Mouse (Mus musculus) embryo, embryonic 11 days (tissue): ENCODE data around the gene Riok1.

Source experiments
- DNase-seq: peaks from one replicate; pipeline ENCODE4 v3.0.0-alpha.2; 2015

The Riok1 gene

GRCm38 (mm10) chr13:38064854-38065663 lies 28.3 kb downstream of the Riok1 start:
- peak; percentile 80 for DNase-seq

- DNase-seq, result no peak
Observed at GRCm38 (mm10) chr13:38070945-38071344, 34.1 kb downstream of the Riok1 start.

DNA sequence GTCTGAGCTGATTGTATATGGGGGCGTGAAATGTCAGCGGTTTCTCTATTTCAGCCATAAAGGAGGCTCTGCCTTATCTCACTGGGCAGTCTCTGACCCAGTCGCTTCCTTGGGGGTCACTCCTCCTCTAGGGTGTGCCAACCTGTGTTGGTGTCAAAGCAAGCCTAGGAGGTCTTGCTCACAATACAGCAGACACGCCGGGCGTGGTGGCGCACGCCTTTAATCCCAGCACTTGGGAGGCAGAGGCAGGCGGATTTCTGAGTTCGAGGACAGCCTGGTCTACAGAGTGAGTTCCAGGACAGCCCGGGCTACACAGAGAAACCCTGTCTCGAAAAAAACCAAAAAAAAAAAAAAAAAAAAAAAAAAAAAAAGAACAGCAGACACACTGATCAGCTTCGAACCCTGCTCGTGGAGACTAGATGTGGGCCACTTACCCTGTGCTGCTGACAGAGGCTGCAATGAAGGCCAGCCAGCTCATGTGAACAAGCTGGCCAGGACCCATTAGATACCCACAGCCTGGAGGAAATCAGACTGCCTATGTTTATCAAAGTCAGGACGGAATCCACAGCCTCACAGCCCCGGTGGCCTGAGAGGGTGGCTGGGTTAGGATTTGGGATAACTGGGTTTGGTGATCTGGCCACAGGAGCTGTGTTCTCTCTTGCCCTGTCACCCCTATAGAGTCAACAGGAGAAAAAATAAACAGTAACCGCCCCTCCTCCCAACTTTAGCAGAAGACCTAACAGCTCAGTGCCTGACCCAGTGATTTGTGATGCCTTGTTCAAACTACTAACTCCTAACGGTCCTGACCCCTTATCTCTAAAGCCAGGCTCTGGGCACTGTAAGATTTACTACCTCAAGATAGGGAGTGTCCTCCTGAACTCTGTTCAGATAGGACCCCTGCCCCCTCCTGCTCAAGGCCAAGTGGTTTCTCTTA lies 36.8 kb downstream of the Riok1 start:
- no peak for DNase-seq

GRCm38 (mm10) chr13:38074404-38074803 lies 37.6 kb downstream of the Riok1 start:
- no peak for DNase-seq

GRCm38 (mm10) chr13:38077113-38077512 lies 40.3 kb downstream of the Riok1 start:
- DNase-seq, result peak; percentile 64

DNA sequence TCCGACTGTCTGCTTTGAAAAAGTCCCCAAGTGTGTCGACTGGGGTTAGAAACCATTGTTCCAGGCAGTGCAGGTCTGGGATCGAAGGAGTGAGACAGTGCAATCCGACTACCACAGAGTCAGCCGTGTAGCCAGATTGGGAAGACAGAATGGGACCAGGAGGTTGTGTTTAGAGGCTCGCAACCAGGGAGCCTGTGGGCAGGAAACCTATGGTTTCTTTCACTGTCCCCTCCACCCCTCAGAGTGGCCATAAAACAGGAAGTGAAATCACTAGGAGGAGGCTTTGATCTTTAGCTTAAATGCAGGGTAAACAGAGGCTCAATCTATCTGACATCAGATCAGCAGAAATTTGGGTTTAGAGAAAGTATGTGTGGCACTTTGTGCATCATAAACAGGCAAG lies 42.0 kb downstream of the Riok1 start:
- DNase-seq, result no peak

GRCm38 (mm10) chr13:38079366-38079765 lies 42.6 kb downstream of the Riok1 start:
- no peak for DNase-seq

DNA sequence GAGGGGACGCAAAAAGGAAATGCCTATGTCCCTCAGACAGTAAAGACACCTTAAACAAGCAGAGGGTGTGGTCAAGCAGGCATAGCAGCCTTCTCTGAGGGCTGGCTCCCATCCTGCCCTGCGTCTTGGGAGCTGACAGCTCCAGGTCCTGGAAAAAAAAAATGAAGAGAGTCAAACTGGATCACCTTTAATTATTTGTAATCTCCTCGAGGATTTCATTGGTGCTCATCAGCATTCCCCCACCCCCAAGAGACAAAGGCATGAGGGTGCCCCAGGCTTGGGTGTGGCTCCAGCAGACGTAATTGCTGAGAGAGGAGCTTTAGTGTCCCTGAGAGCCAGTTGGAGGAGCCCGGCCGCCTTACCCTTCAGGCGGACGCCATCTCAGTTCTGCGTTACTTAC lies 43.2 kb downstream of the Riok1 start:
- no peak for DNase-seq

DNA sequence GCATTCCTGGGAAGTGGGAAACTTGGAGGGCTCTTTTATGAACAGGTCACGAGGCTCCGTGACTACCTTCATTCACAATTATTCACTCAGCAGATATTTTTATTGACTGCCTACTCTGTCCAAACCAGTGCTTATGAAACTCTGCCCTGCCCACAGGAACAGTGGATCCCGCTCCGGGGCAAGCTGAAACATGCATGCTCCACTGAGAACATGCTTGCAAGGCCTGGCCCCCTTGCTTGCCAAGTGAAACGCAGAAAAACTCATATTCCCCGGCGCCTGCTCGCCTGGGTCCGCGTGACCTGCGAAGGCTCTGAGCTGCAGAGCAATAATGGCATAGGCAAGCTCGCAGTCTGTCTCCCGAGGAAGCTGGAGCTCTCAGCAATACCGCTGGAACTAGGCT lies 43.9 kb downstream of the Riok1 start:
- DNase-seq, result no peak

- no peak for DNase-seq
Observed at GRCm38 (mm10) chr13:38081161-38081560, 44.4 kb downstream of the Riok1 start.

DNA sequence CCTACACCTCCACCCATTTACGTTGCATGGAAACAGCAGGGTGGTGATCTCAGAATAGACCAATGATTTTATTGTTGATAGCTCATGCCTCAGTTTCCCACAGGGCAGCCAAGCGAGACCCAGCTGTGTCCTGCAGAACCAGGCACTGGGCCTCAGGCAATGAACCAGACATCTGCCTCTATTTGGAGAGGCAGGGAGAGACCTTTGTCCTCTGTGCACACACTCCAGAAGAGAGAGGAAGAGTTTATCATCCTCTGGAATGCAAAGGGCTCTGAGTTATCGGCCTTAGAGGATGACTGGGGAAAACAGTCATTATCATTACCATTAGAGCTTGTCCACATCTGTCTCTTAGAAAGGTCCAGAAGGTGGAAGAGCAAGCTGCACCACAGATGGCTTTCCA lies 49.9 kb downstream of the Riok1 start:
- DNase-seq, result no peak

DNA sequence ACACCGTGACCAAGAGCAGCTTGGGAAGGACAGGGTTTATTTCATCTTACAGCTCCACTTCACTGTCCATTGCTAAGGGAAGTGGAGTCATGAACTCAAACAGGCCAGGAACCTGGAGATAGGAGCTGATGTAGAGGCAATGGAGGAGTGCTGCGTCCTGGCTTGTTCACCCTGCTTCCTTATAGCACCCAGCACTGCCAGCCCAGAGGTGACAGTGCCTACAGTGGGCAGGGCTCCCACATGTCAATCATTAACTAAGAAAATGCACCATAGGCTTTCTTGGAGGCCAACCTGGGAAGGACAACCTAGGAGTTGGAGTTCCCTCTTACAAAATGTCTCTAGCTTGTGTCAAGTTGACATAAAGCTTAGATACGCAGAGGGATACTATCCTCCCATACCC lies 51.2 kb downstream of the Riok1 start:
- no peak for DNase-seq

DNA sequence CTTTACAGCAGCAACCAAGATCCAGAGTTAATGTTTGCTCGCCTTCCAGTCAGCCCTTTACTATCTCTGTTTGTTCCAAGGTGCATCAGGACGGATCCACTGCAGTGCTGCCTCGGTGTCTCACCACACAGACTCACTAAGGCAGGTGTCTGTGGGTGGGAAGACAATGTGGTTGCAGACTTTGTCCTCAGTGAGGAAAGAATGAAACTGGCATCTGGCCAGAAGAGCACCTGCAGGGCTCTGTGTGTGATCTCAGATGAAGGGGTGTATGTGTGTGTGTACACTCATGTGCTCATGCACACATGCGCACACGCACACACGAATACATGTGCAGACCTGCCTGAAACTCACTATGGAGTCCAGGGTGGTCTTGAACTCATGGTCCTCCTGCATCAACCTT lies 52.7 kb downstream of the Riok1 start:
- DNase-seq, result no peak

DNA sequence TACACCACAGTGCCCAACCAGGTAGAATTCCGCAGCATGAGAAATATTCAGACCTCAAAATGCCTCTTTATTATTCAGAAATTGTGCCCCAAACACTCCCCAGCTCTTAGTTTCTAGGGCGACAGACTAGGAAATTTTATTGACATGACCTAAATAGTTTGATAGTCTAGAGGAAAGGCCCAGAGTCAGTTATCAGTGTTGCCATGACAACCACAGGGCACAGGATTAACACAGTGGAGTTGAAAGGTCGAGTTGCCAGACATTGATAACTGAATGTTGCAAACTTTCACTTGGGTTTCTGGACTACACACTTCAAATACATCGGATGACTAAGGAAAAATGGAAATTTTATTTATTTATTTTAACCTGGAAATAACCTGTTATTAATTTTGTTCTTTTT lies 53.1 kb downstream of the Riok1 start:
- DNase-seq, result no peak

DNA sequence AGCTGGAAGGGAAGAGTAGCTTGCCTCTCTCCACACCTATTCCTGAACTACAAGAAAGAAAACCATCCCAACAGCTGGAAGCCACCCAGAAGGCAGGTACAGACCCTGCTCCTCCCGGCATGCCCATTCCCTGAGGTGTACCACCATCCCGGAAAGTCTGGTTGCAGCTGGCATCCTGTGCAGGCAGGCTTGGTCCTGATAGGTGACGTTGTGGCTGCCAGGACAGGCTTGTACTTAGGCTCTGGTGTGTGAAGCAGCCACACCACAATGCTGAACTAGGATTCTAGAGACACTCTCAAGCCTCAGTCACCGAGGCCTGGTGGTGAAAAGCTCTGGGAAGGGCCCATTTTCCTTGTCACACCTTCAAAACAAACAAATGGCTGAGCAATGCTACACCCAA lies 59.4 kb downstream of the Riok1 start:
- no peak for DNase-seq

GRCm38 (mm10) chr13:38103406-38103805 lies 66.6 kb downstream of the Riok1 start:
- DNase-seq, result no peak

DNA sequence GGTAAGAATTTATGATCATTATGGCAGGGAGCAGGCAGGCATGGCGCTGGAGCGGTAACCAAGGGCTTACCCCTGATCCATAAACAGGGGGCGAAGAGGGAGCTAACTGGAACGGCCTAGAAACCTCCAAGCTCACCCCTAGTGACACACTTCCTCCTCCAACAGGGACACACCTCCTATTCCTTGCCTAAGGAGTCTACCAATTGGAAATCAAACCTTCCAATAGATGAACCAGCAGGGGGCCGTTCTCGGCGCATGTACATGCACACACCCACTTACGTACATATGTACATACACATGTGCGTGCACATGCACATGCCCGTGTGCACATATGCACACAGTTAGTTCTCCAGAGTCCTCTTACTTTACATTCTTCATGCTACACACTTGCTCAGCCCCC lies 67.7 kb downstream of the Riok1 start:
- no peak for DNase-seq

- no peak for DNase-seq
Observed at GRCm38 (mm10) chr13:38109081-38109480, 72.3 kb downstream of the Riok1 start.
